Mouse (Mus musculus) liver, adult 2 months (tissue): ENCODE measurements around the gene Fbln2.

Experiments used
- CTCF ChIP-seq: fragments of 200-500 bp; IDR thresholded peaks from 2 replicates; pipeline ENCODE4 v1.5.1; 2011; ENCODE audit warnings: low read depth, low read length, control low read depth
- POLR2A ChIP-seq: fragments of 200-500 bp; IDR thresholded peaks from 2 replicates; pipeline ENCODE4 v1.6.1; 2011; ENCODE audit warnings: low read length, control low read depth; ENCODE audit not compliant: insufficient read depth; ENCODE audit errors: extremely low read depth

DNA sequence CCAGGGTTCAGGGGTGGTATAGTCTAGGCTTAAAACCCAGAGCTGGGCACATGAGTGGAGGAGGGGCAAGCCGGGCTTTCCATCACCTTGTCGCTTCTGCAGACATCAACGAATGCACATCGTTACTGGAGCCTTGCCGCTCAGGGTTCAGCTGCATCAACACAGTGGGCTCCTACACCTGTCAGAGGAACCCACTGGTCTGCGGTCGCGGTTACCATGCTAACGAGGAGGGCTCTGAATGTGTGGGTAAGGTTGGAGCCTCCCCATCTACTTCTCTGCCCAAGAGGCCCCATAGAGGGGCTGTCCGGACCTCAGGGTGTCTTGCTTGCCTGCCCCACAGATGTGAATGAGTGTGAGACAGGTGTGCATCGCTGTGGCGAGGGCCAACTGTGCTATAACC, 53.4 kb downstream of the Fbln2 start:
- TF ChIP-seq CTCF (no peak), POLR2A (no peak)
